Mouse (Mus musculus) cerebellum, postnatal 10 days (tissue): ENCODE results near the gene Hira.
"Not testable (repeated sequence)": the region's sequence is repeated elsewhere in the genome, so short reads cannot be mapped to it uniquely, and the experiment has no call there.

Experiments
- DNase-seq, 2 experiments: peaks; one replicate each; pipeline ENCODE4 v3.0.0; 2021; ENCODE audit warnings: mixed read lengths in 2 of 2

The Hira gene

DNA sequence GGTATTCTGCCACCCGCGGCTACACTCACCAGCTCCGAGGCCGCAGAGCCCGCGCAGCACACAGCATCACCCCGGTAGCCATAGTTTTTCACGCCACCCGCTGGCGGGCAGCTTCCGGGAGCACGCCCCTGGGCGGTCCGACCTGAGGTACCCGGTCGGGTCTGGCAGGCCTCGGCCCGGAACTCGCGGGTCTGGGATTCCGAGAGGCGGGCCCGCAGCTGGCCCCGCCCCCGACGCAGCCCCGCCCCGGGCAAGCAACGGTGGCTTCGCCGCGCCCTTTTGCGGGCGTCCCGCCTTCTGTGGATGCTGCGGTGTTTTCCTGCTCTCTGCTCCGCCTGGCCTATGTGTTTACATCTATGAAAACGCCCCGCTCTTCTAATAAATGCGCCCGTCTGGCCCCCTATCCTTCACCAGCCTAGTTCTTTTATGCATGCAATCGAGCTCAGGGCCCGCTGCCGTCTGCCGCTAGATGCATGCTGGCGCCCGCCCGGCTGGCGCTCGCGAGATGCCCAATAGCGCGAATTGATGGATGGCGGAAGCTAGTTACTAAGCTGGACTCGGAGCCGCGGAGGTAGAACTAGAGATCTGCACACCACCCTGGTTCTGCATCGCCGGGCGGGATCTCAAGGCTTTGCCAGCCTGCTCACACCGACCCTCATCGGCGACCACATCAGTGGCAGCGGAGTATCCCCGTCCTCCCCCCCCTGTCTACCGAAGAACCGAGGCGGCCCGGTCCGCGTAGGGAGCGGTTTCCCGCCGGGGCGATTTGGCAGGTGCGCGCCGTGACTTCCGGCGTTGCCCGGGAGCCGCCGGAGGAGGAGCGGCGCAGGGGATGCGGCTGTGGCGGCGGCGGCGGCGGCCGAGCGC lies at the start of gene Hira, which contains the start of gene Mrpl40:
Hira (plus strand) TSS at position 596 of the 867 bp plus-strand sequence.
Mrpl40 (minus strand) TSS at position 421 of the 867 bp plus-strand sequence.
- DNase-seq = peak; percentile 96 to 97

DNA sequence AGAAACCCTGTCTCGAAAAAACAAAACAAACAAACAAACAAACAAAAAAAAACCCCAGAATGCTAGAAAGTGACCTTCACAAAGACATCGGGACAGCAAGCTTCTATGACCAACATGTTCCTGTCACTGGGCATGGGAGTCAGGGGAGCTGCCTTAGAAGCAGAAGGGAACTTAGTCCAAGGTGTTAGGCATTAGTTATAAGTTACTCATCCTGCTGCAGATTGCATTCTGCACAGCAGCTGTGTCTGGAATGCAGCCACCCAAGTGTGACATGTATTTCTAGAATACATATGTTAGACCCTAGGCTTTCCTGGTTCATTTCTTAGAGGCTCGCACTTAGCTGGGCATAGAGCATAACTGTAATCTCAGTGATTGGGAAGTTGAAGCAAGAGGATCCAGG lies 48.2 kb upstream of the Hira start:
- no peak for DNase-seq

DNA sequence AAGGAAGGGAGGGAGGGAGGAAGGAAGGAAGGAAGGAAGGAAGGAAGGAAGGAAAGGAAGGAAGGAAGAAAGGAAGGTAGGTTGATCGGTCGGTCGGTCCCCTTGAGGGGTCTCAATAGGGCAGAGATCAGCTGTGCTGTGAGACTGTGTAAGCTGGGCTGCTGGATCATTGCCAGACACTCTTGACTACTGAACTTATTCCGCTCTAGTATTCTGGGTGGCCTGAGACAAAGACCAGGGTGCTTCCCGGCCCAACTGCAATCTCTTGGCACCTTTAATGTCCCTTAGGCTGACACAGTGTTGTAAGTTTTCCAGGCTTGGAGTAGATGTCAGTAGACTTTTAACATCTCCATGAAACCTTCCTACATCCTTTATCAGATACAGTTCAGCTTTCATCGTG lies 47.7 kb upstream of the Hira start:
- DNase-seq = no peak

DNA sequence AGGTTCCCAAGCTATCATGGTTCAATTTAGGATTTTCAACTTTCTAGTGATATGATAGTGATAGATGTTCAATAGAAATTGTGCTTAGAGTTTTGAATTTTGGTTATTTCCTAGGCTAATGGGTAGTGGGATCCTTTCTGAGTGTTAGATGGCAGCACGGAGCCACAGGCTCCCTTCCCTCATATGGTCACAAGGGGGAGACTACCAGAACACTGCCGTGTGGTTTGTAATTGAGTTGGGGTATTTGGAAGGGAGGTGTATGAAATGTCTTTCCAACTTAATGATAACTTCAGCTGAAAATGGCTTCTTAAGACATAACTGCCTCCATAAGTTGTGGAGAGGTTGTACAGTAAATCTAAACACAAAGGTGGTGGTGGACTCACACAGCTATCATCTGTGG lies 43.4 kb upstream of the Hira start:
- no peak for DNase-seq

DNA sequence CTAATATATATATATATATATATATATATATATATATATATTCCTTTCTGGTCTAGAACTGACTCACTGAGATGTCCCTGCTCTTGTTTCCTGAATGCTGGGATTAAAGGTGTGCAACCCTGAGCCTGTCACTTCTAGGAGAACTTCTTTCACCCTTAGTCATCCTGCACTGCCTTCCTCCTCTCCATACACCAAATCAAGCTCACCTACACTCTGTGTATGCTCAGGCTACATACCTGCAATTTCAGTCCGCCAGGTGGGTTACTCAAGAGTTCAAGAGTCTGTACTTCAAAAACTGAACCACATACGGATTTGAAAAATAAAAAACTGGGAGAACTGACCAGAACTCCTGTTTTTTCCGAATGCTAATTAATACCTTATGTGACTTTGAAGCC lies 40.8 kb upstream of the Hira start:
- DNase-seq = no peak

DNA sequence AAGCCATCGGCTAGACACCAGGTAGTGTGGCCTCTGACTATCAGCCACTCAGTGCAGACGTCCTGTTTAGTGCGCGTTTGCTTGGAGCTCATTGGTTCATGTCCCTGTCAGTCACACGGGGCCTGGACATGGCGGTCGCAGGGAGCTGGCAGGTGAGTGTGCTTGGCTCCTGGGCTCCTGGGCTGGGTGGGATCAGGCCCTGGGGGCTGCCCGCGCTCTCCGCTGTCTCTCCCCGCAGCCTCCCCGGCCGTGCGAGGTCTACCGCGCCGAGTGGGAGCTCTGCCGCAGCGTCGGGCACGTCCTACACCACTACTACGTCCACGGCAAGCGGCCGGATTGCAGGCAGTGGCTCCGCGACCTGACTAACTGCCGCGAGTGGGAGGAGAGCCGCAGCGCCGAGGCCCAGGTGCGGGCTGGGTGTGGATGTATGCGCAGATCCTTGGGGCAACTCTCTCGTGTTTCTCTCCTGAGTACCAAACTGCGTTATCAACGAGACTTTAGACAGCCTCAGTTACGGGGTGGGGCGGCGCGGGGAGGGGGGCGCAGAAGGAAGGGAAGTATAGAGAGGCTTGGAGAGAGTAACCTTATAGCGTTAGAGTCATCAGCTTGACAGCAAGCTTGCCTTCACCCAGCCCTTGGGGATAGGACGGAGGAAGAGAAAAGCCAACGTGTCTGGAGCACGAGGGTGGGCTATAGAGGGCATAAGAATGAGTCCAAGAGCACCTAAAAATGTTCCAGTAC lies 40.2 kb upstream of the Hira start, which contains the start of the genes 2510002D24Rik and Gm28539:
2510002D24Rik (plus strand) TSS at position 111 of the 741 bp plus-strand sequence.
Gm28539 (plus strand) TSS at position 117 of the 741 bp plus-strand sequence.
- peak; percentile 98 to 99 for DNase-seq

DNA sequence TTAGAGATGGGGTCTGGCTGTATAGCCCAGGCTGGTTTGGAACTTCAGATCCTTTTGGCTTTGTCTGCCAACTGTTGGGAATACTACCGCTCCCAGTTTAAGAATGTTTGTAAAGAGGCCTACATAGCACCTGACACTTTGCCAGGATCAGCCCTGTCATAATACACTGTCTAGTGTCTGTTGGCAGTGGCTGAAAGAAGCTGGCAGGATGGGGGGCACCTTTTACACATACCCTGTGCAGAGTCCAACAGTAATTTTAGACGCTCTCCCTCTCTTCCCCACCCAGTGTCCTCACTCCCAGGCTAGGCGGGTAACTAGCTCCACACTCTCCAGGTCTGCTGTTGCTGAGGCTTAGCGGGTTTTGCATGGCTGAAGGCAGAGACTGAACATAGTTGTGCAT lies 38.5 kb upstream of the Hira start:
- DNase-seq = no peak

DNA sequence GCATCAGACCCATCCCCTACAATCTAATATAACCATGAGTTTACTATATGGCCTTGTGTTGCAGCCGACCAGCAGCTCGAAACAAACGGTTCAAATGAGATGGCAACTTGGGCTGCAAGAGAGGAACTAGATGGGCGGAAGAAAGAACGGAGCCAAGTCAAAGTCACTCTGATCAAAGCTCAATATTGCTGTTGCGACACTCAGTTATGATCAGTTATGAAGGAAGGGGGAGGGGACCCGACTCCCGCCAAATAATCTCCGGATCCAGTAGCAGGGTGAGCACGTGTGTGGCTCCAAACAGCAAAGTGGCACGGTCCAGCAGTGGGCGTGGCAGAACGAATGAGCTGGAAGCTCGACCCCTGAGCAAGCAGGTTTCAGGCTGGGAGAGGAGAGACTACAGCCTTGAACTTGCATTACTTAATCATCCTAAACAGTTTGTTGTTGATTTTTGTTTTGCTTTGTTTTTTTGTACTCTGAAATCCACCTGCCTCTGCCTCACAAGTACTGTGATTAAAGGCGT lies 30.5 kb upstream of the Hira start:
- DNase-seq = no peak

DNA sequence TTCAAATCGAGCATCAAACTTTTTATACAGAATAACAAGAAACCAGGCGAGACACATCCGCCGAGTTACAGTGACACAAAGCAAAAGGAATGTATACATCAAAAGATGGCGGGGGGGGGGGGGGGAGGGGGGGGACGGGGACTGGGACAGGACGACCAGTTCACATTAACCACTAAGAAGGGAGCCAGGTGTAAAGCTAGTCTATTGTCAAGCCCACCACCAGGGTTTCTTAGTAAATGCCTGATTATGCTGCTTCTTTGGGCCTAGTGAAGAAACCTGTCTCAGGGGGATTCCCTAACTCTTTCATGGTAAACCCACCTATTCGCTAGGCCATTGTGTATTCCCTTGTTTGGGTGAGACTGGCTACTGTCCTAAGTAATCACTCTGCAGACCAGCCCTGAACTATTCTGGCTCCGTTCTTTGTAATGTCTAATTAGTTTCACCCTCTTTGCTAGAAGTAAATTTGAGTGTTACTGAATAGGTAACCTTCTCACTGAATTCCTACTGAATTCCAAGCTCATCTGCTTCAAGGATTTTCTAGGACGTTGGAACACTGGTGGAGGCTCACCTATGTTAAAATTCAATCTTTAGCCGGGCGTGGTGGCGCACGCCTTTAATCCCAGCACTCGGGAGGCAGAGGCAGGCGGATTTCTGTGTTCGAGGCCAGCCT lies 27.2 kb upstream of the Hira start:
- not testable (repeated sequence) for DNase-seq

DNA sequence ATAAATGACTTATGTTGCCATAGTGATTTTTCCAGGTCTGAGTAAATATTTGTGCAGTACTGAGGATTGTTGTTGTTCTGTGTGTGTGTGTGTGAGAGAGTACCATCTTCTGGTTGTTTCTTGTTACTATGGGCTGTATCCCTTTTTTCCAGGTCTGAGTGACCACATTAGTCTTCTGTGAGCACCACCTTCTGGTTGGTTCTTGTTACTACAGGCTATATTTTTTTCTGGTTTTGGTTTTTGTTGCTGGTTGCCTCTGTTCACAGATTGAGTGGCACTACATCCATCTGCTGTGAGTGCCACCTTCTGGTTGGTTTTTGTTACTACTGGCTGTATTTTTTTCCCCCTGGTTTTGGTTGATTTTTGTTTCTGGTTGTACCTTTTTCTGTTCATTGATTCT lies 18.3 kb upstream of the Hira start:
- DNase-seq = peak; percentile 68 to 85

DNA sequence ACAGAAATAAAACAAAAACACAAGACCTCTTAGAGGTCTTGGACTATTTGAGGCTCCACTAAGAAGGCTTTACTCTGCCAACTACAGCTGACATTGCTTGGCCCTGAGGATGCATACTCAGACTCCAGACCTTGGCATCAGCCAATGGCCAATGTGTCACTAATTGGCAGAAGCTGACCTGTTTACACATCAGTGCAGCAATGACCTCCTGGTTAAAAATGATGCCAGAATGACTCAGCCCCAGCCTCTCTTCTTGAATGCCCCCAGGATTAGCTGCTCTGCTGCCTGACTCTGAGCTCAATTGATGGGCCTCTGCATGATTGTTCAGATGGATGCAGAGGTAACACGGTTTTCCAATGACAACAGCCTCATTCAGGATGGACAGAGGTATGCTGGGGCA lies 16.7 kb upstream of the Hira start:
- peak; percentile 64 to 71 for DNase-seq

DNA sequence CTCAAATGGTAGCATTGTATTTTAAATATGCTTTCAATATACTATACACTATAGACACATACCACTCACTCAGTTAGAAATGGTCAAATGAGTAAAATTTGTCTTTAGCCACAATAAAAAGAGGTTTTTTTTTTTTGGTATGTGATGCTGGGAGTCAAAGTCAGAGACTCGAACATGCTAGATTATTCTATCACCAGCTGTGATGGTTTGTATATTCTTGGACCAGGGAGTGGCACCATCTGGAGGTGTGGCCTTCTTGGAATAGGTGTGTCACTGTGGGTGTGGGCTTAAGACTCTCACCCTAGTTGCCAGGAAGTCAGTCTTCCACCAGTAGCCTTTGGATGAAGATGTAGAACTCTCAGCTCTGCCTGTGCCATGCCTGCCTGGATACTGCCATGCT lies 6.3 kb upstream of the Hira start:
- not testable (repeated sequence) for DNase-seq

DNA sequence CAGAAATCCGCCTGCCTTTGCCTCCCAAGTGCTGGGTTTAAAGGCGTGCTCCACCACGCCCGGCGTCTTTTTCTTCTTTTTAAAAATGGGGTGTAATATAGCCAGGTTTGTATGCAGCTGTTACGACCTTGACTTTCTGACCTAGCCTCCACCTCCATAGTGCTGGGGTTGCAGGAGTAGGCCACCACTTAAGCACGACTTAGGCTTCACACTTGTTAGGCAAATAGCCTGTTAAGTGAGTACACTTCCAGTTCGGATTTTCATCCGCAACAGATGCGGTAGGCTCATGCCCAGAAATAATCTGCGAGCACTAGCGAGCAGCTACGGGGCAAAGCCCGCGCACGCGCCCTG lies 771 bp upstream of the Hira start:
- DNase-seq = no peak

DNA sequence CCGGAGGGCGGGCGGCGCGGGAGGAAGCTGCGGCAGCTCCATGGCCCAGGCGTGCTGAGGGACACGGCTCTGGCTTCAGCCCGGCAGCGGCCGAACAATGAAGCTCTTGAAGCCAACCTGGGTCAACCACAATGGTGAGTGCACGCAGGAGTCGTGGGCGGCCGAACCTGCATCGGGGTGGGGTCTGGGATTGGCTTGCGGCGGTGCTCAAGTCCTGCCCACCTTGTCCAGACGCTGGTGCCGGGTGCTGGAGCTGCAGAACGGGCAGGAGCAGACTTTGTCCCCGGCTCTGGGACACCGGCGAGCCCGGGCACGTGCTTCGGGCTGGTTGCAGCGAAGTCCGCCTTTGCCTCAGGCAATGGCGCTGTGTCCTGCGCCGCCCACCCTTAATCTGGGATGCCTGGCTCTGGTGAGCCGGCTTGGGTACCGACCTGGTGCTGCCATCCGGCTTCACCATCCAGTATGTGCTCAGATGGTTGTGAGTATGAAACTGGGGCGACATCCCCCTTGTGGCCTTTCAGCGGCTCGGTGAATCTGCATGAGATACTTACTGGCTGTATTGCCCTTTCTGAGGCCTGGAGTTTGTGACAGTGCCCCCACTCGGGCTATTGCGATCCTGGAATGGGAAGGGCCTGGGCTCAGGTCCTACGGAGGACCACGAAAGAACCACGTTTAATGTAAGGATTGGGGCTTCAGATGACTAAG lies 701 bp downstream of the Hira start:
- DNase-seq = peak; percentile 78 to 79

DNA sequence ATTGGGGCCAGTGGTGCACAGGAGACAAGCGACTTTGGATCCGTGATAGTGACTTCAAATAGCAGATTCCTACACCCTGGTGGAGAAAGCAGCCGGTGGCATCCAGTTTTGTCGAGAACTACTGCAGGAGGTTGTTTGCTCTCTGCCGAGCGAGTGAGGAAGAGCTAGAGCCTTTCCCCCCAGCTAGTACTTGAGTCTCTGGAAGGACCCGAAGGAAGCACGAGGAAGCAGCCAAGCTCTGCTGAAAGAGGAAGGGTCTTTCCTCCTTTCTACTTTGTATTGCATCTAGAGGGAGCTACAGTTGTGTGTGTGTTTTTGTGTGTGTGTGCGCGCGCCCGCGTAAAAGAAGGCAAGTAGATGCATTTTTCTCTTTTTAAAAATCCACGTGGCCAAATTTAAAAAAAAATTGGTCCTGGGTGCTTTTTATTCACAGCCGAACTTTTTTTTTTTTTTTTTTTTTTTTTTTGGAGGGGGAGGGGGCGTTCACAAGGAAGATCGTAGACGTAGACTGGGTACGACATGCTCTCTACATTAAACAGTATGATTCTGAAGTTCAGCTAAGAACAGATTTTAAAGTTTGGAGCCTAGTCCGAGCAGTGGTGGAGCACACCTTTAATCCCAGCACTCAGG lies 1.4 kb downstream of the Hira start:
- peak in 1 of 2 experiments; percentile 20 for DNase-seq

DNA sequence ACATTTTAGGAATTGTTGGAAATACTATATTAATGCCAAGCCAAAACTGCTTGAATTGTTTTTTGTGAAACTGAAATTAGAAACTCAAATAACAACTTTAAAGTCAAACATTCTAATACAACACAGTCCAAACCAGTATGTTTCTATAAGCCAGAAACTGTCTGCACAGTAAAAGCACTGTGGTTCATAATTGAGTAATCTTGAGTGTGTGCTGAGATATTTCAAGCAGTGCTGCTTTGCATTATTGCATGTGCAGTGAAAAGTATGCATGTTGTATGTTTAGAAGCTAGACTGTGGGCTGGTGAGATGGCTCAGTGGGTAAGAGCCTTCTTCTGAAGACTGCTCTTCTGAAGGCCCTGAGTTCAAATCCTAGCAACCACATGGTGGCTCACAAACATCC lies 7.2 kb downstream of the Hira start:
- DNase-seq = no peak

DNA sequence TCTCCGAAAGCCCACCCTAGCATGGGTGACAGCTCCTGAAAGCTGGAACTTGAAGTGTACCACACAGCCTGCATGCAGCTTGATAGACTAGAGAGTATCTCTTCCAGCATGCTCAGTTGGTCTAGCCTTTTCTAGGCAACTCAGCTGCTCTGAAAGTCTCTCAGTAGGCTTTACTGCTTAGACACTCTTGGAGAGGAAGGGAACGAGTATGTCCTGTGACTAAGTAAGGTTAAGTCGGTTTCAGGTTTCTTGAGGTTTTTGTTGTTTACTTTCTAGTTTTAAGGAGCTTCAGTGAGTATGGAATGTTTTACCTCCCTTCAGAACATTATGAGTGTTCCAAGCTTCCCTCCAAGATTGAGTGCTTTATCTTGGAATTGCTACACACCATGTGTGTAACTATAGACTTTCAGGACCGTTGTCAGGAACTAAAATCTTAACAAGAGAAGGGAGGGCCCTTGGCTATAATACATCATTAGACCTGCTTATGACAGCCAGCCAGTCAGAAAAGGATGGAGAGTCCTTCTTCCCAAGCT lies 17.1 kb downstream of the Hira start:
- DNase-seq = no peak

DNA sequence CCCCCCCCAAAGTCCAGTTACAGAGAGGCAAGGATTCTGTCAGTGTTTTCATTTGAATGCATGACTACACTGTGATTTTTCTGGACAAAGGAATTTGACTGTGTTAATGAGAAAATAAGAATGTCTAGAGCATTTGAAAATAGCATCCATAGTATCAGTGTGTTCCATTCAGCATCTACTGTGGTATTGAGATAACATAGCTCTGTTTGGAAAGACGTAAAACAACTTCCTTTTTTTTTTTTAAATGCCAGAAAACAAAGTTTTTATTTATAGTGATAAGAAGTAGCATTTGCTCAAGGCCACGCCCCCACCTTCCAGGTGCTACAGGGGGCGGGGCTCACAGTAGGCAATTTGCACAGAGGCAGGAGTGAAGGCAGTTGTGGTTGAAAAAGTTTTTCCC lies 18.4 kb downstream of the Hira start:
- DNase-seq = no peak

DNA sequence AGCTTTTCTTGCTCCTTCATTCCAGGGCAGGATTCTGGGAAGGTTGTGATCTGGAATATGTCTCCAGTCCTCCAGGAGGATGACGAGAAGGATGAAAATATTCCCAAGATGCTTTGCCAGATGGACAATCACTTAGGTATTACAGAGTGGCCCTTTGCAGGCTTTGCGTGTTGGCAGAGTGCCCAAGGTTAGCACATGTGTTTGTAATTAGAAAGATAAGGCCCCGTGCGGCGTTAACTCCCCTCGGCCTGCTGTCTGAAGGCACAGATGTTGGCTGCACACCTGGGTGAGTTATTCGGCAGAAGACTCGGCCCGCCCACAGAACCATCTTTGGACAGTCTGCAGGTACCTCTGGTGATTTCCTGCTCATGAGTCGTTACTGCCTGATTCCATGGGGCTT lies 19.6 kb downstream of the Hira start:
- peak in 1 of 2 experiments; percentile 7 for DNase-seq

DNA sequence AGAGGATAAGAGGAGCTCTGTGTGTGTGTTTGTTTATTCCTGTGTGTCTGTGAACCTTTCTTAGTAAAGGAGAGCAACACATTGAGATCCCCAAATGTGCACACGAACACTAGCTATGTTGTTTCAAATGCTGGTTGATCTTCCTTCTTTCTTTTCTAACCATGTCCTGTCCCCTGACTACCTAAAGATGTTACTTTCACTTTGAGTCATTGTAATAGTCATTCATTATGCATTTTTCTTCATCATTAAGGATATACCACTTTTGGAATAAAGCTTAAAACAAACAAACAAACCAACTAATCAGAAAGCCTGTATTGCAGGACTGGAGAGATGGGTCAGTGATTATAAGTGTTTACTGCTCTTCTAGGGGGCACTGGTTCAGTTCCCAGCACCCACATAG lies 28.8 kb downstream of the Hira start:
- no peak for DNase-seq

DNA sequence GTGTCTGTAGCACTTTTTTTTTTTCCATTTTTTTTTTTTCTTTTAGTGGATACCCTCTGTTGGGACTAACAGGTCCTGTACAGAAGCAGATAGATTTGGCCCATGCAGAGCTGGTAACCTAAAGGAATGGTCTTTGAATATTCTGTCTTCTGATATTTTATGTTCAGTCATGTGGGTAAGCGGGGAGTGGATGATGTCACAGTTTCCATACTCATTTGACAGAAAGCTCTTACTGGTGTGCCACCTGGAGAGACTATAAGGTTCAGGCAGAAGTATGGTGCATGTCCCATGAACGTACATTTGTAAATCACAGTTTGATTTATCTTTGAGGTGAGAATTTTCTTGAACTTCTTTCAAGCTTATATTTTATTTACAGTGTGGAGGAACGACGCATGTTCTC lies 39.2 kb downstream of the Hira start:
- no peak for DNase-seq

DNA sequence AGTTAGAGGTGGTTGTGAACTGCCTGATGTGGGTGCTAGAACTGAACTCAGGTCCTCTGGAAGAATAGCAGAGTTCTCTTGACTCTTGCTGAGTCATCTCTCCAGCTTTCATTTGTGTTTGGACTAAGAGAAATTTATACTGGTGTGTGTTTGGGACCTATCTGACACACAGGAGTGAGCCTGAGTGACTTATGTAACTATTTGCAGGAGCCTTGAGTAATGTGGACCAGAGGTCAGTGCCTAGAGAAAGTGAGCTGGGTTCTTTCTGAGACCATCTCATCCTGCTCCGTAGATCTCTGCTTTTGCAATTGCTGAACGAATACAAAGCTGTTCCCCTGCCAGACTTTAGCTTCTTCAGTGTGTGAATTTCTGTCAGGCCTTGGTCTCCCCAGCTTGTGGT lies 44.9 kb downstream of the Hira start:
- DNase-seq = no peak
